Mouse (Mus musculus) forebrain, embryonic 12.5 days (tissue): ENCODE measurements around the gene Arl2bp. TPM values are rescaled to one million over a fixed set of nuclear protein-coding genes. Genes with fewer than 3 reads are reported as not detected.

Experiments
- ATAC-seq: fragments of 200-750 bp; cut with Nextera tagmentation; 2 replicates; pipeline ENCODE4 v1.8.0; 2017; ENCODE audit warnings: moderate TSS enrichment; ENCODE audit not compliant: low FRiP score
- H3K27ac ChIP-seq: fragments of 300-500 bp; sonication (generic); 2 replicates; pipeline ENCODE4 v1.5.1; 2016; ENCODE audit warnings: mild to moderate bottlenecking
- H3K27me3 ChIP-seq: fragments of 300-500 bp; sonication (generic); 2 replicates; pipeline ENCODE4 v1.6.1; 2016; ENCODE audit warnings: mild to moderate bottlenecking
- H3K36me3 ChIP-seq: fragments of 300-500 bp; sonication (generic); replicated peaks from 2 replicates; pipeline ENCODE4 v1.6.1; 2016; ENCODE audit warnings: mild to moderate bottlenecking
- H3K4me1 ChIP-seq: fragments of 300-500 bp; sonication (generic); 2 replicates; pipeline ENCODE4 v1.6.1; 2016
- H3K4me2 ChIP-seq: fragments of 300-500 bp; sonication (generic); 2 replicates; pipeline ENCODE4 v1.6.1; 2016; ENCODE audit warnings: mild to moderate bottlenecking, moderate library complexity
- H3K4me3 ChIP-seq: fragments of 300-500 bp; sonication (generic); replicated peaks from 2 replicates; pipeline ENCODE4 v1.5.1; 2016; ENCODE audit warnings: mild to moderate bottlenecking
- H3K9ac ChIP-seq: fragments of 300-500 bp; sonication (generic); 2 replicates; pipeline ENCODE4 v1.6.1; 2016; ENCODE audit warnings: mild to moderate bottlenecking
- H3K9me3 ChIP-seq: fragments of 300-500 bp; sonication (generic); 2 replicates; pipeline ENCODE4 v1.6.1; 2016
- WGBS: fragments of 180-500 bp; shearing (Covaris S2); methylation state at CpG from one replicate; pipeline ENCODE4 v1.1.7; 2016; 5-methylcytosine and 5-hydroxymethylcytosine counted together
- polyA plus RNA-seq: library from polyadenylated mRNA; unstranded; fragments of >200 nt; fragmentation: Nextera tagmentation; extraction: Ambion mirVana; gene quantifications from 2 replicates; pipeline ENCODE4 v1.2.1, GENCODE M21; 2016

The Arl2bp gene
- polyA plus RNA-seq = 242 and 248 TPM in 2 replicates

DNA sequence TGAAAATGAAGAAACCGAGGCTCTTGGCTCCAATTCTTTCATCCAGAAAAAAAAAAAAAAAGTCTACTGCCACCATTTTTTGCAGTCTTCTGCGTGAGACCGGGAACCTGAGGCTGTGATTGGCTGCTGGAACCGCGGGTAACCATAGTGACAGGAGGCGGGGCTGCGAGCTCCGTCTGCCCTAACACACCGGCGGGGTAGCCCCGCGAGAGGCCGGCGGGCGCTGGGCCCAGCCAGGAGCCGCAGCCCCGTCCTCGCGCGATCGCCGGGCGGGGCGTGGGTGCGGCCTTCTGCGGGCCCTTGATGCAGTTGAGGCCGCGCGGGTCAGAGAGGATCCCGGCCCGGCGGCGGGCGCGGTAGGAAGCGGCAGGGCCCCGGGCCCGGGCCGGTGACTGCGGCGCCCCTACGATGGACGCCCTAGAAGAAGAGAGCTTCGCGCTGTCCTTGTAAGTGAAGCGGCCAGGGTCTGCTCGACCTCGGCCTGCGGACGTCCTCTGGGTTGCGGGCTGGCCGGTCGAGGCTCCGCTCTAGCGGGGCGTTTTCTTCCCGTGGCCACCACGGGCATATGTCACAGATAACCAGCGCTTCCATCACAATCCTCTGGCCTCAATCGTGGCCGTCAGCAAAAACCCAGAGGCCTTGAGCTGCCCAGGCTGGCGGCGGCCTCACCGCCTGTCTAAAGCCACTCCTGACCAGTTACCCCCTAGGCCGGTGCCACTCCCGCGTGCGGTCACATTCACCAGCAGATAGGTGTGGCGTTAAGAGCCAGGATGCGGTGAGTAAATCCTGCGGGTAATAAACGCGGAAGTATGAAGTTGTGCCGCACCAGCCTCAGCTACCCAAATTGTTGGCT, at the start of gene Arl2bp:
Arl2bp (plus strand) TSS at position 145 of the 853 bp plus-strand sequence.
- Histone ChIP-seq H3K9me3 (no peaks in the 10 kb centered on the region), H3K4me2 (peak within 1 kb of the TSS; percentile 69), H3K4me3 (peak within 1 kb of the TSS; percentile 89), H3K36me3 (peaks cover 36% of the 10 kb centered on the region), H3K4me1 (peaks cover 15% of the 10 kb centered on the region), H3K9ac (peak within 1 kb of the TSS; percentile 96), H3K27ac (peak within 1 kb of the TSS; percentile 91), H3K27me3 (no peaks in the 10 kb centered on the region)
- under 1% methylated on average over 58 of the region's 74 CpGs for WGBS
- peak; percentile 99 for ATAC-seq

DNA sequence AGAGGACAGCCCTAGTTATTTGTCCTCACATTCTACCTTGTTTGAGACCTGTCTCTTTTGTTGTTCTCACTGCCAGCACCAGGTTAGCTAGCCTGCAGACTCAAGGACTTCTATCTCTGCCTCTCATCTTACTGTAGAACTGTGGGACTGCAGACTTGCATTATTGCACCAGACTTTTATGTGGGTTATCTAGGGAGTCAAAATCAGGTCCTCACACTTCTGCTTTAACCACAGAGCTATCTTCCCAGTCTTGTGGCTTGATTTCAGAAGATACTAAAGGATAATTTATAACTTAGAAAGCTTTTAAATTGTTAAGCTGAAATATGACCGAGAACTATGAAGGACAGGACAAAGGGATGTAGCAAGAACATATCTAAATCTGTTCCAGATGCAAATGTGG, 41.5 kb upstream of the Arl2bp start:
- Histone ChIP-seq H3K4me2 (no peak overlapping the region), H3K27me3 (no peaks in the 10 kb centered on the region), H3K27ac (no peak overlapping the region), H3K4me1 (no peaks in the 10 kb centered on the region), H3K9me3 (no peaks in the 10 kb centered on the region), H3K4me3 (no peak overlapping the region), H3K36me3 (peaks cover 24% of the 10 kb centered on the region), H3K9ac (no peak overlapping the region)
- 90% methylated on average over 1 of the region's 1 CpGs for WGBS
- no peak for ATAC-seq

DNA sequence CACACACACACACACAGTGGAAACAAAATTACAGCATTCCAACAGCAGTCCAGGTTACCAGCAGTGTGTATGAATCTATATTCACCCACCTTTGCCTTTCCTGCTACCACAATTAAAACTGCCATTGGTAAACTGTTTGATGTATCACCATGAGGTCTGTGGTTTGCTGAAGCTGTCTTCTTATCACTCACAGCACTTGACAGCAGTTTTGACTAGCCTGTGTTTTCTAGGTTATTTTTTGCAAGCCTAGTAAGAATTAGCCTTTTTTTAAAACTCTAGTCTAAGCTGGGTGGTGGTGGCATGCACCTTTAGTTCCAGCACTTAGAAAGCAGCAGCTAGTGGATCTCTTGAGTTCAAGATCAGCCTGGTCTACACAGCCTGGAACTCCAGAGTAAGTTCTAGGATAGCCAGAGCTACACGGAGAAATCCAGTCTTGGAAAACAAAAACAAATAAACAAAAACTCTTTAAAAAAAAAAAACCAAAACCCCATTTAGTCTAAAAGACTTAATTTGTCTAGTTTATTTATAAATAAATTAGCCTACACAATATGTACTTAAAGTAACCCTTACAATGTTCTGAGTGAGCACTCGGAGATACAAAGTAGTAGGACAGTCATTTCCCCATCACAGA, 32.7 kb upstream of the Arl2bp start:
- Histone ChIP-seq H3K4me1 (no peaks in the 10 kb centered on the region), H3K9ac (no peak overlapping the region), H3K27ac (no peak overlapping the region), H3K9me3 (no peaks in the 10 kb centered on the region), H3K4me3 (no peak overlapping the region), H3K4me2 (no peak overlapping the region), H3K27me3 (no peaks in the 10 kb centered on the region), H3K36me3 (peaks cover 76% of the 10 kb centered on the region)
- ATAC-seq = no peak
- WGBS = 93% methylated on average over 2 of the region's 2 CpGs

DNA sequence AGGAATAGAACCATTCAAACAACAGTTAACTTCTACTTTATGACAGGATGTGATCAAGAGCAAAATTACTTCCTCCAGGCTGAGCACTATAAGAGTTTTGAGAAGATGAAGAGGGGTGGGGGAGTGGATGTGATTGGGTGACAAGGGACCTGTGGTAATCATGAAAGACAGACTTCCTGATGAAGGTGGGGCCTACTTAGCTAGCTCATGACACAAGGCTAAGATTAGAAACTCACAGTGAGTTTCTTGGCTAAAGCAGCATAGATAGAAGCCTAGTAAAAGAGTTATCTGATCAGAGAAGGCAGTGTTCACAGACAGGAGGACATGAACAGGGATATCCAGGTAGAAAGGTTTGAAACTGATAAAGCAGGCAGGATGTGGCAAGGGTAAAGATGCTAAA, 32.2 kb upstream of the Arl2bp start:
- Histone ChIP-seq H3K9ac (no peak overlapping the region), H3K9me3 (no peaks in the 10 kb centered on the region), H3K4me3 (no peak overlapping the region), H3K27ac (no peak overlapping the region), H3K27me3 (no peaks in the 10 kb centered on the region), H3K4me1 (no peaks in the 10 kb centered on the region), H3K4me2 (no peak overlapping the region), H3K36me3 (peaks cover 78% of the 10 kb centered on the region)
- no peak for ATAC-seq

DNA sequence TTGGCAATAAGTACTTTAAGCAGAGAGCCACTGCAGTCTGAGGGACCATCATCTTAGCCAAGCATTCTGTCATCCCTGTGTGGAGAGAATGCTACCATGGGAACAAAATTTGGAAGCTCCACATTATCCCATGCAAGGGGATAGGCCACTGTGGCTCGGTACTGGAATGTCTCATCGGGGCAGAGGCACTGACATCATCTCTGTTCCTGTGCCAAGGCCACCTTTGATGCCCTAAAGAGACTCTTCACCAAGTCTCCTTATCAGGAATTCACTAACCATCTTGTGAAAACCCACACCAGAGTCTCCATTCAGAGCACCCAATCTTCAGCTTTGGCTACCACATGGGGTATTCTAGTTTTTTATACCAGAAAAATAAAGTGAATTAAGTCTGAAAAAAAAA, 25.2 kb upstream of the Arl2bp start:
- no peaks in the 10 kb centered on the region for H3K9me3 ChIP-seq
- H3K27me3 ChIP-seq = no peaks in the 10 kb centered on the region
- no peak overlapping the region for H3K27ac ChIP-seq
- H3K36me3 ChIP-seq = peaks cover 80% of the 10 kb centered on the region
- no peak overlapping the region for H3K4me3 ChIP-seq
- no peaks in the 10 kb centered on the region for H3K4me1 ChIP-seq
- no peak overlapping the region for H3K9ac ChIP-seq
- ATAC-seq = no peak
- H3K4me2 ChIP-seq = no peak overlapping the region
- 99% methylated on average over 2 of the region's 2 CpGs for WGBS

GRCm38 (mm10) chr8:94641938-94642337, 24.5 kb upstream of the Arl2bp start:
- peaks cover 81% of the 10 kb centered on the region for H3K36me3 ChIP-seq
- no peaks in the 10 kb centered on the region for H3K27me3 ChIP-seq
- no peaks in the 10 kb centered on the region for H3K9me3 ChIP-seq
- H3K4me2 ChIP-seq = no peak overlapping the region
- no peak overlapping the region for H3K27ac ChIP-seq
- WGBS = 91% methylated on average over 3 of the region's 3 CpGs
- H3K4me3 ChIP-seq = no peak overlapping the region
- no peak overlapping the region for H3K9ac ChIP-seq
- H3K4me1 ChIP-seq = no peaks in the 10 kb centered on the region
- no peak for ATAC-seq

- Histone ChIP-seq H3K9me3 (no peaks in the 10 kb centered on the region), H3K4me2 (no peak overlapping the region), H3K4me3 (no peak overlapping the region), H3K27ac (no peak overlapping the region), H3K27me3 (no peaks in the 10 kb centered on the region), H3K4me1 (no peaks in the 10 kb centered on the region), H3K36me3 (peaks cover 72% of the 10 kb centered on the region), H3K9ac (no peak overlapping the region)
- WGBS = 67% methylated on average over 1 of the region's 1 CpGs
- ATAC-seq = no peak
These were observed 21.2 kb upstream of the Arl2bp start for GRCm38 (mm10) chr8:94645202-94645601.

DNA sequence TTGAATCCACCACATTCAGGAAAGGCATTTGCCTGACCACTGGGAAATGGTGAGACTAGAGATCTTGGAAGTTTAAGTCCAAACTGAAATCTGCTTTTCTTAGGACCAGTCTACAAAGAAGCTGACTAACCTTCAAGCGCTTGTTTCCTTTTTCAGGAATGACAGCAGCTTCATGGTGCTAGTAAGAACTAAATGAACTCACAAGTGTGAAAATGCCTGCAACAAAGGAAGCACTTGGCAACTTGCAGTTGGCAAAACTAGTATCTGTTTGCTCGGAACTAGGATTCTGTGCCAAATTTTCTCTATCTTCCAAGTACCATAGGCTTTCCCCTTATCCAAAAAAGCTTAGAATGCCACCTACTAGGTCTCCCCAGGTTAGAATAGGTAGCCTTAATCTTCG, 20.2 kb upstream of the Arl2bp start:
- Histone ChIP-seq H3K9me3 (no peaks in the 10 kb centered on the region), H3K27ac (no peak overlapping the region), H3K9ac (no peak overlapping the region), H3K36me3 (peaks cover 65% of the 10 kb centered on the region), H3K4me1 (no peaks in the 10 kb centered on the region), H3K4me3 (no peak overlapping the region), H3K27me3 (no peaks in the 10 kb centered on the region), H3K4me2 (no peak overlapping the region)
- no peak for ATAC-seq
- 95% methylated on average over 3 of the region's 3 CpGs for WGBS

- ATAC-seq = no peak
- 41% methylated on average over 3 of the region's 3 CpGs for WGBS
- H3K27ac ChIP-seq = no peak overlapping the region
- no peaks in the 10 kb centered on the region for H3K4me1 ChIP-seq
- no peak overlapping the region for H3K4me2 ChIP-seq
- no peaks in the 10 kb centered on the region for H3K9me3 ChIP-seq
- H3K27me3 ChIP-seq = no peaks in the 10 kb centered on the region
- H3K36me3 ChIP-seq = peaks cover 73% of the 10 kb centered on the region
- no peak overlapping the region for H3K9ac ChIP-seq
- H3K4me3 ChIP-seq = no peak overlapping the region
These were observed 16.9 kb upstream of the Arl2bp start for GRCm38 (mm10) chr8:94649496-94649895.

- no peak for ATAC-seq
- WGBS = 88% methylated on average over 3 of the region's 3 CpGs
- Histone ChIP-seq H3K4me1 (no peaks in the 10 kb centered on the region), H3K27ac (no peak overlapping the region), H3K36me3 (peaks cover 74% of the 10 kb centered on the region), H3K9ac (no peak overlapping the region), H3K4me2 (no peak overlapping the region), H3K4me3 (no peak overlapping the region), H3K9me3 (no peaks in the 10 kb centered on the region), H3K27me3 (no peaks in the 10 kb centered on the region)
These were observed 13.4 kb upstream of the Arl2bp start for GRCm38 (mm10) chr8:94652951-94653350.

GRCm38 (mm10) chr8:94654994-94655393, 11.4 kb upstream of the Arl2bp start:
- no peak overlapping the region for H3K4me2 ChIP-seq
- no peaks in the 10 kb centered on the region for H3K27me3 ChIP-seq
- no peak overlapping the region for H3K4me3 ChIP-seq
- ATAC-seq = no peak
- H3K4me1 ChIP-seq = no peaks in the 10 kb centered on the region
- H3K36me3 ChIP-seq = peaks cover 72% of the 10 kb centered on the region
- no peak overlapping the region for H3K27ac ChIP-seq
- H3K9me3 ChIP-seq = no peaks in the 10 kb centered on the region
- no peak overlapping the region for H3K9ac ChIP-seq

DNA sequence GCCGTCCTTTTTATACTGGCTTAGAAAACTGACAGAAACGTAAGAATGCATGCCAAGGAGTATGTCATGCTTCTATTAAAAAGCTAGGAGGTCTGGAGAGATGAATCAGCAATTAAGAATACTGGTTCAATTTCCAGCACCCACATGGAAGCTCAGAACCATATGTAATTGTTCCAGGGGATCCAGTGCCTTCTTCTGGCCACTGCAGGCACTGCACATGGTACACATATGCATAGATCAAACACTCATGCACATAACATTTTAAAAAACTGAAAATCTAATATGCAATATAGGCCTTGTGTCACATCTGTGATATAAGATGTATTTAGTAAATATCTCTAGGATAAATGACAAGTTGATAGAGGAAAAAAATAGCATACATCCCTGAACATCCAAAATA, 8.4 kb upstream of the Arl2bp start:
- no peak overlapping the region for H3K4me2 ChIP-seq
- no peak overlapping the region for H3K4me3 ChIP-seq
- no peaks in the 10 kb centered on the region for H3K27me3 ChIP-seq
- no peak overlapping the region for H3K27ac ChIP-seq
- no peak overlapping the region for H3K9ac ChIP-seq
- no peaks in the 10 kb centered on the region for H3K9me3 ChIP-seq
- H3K4me1 ChIP-seq = no peaks in the 10 kb centered on the region
- ATAC-seq = no peak
- peaks cover 61% of the 10 kb centered on the region for H3K36me3 ChIP-seq
- 95% methylated on average over 2 of the region's 2 CpGs for WGBS

DNA sequence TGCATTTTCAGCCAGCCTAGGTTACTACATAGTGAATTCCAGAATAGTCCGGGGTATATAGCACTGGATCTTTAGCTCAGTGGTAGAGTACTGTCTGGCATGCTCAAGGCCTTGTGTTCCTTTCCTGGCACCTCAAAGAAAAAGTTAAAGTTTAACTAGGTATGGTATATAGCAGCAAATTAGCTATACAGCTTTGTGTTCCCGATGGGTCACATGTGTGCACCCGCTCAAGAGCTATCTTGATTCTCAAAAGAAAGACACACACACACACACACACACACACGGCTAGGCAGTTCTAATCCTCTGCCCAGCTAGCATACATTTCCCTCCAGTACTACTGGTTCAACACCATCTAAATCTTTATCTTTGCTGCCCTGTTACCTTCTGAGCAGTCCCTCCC, 6.0 kb upstream of the Arl2bp start:
- 92% methylated on average over 4 of the region's 4 CpGs for WGBS
- H3K4me3 ChIP-seq = no peak overlapping the region
- H3K27ac ChIP-seq = no peak overlapping the region
- H3K27me3 ChIP-seq = no peaks in the 10 kb centered on the region
- ATAC-seq = no peak
- H3K36me3 ChIP-seq = peaks cover 40% of the 10 kb centered on the region
- no peak overlapping the region for H3K4me2 ChIP-seq
- no peaks in the 10 kb centered on the region for H3K4me1 ChIP-seq
- H3K9ac ChIP-seq = no peak overlapping the region
- H3K9me3 ChIP-seq = no peaks in the 10 kb centered on the region
